Mouse (Mus musculus): Measurements from ENCODE around the gene Sohlh1. TPM values are rescaled to one million over a fixed set of nuclear protein-coding genes. Genes with fewer than 3 reads are reported as not detected.

The Sohlh1 gene
- polyA plus RNA-seq, 2 experiments: 0.14 to 0.18 TPM

DNA sequence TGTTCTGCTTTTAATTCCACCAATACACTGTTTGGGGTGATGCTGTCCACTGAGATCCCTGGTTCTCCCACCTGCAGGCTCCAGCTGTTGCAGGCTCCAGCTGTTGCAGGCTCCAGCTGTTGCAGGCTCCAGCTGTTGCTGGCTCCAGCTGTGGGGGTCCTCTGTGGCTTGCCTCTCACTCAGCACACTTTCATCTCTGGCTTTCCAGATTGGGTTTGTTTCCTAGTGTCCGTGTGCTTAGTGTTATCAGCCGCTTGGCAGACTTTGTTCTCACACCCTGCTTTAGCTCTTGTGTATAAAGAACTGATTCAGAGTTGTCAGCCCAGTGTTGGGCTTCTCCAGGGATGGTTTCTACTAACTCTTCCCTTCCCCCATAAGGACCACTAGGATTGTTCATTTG is 49.4 kb downstream of the Sohlh1 start:
- Histone ChIP-seq H3K9ac (ENCODE audit: low read depth, low read length, severe bottlenecking) (no peak overlapping the region), H3K36me3 (ENCODE audit: control insufficient read depth, insufficient read depth, low read length) (no peaks in the 10 kb centered on the region), H3K4me3 (replicated peaks; ENCODE audit: low read length) (no peak overlapping the region), H3K27me3 (ENCODE audit: control insufficient read depth, insufficient read depth, low read length) (no peaks in the 10 kb centered on the region), H3K4me1 (ENCODE audit: control insufficient read depth, insufficient read depth, low read length) (no peaks in the 10 kb centered on the region), H3K4me2 (replicated peaks; ENCODE audit: low read depth, low read length, severe bottlenecking) (no peak overlapping the region), H3K27ac (replicated peaks; ENCODE audit: low read depth, low read length) (no peak overlapping the region), H3K9me3 (ENCODE audit: control insufficient read depth, low read length) (no peaks in the 10 kb centered on the region)
- TF ChIP-seq POLR2A (IDR thresholded peaks at IDR 0.05; ENCODE audit: borderline replicate concordance, extremely low read depth, insufficient read depth, insufficient read length): no peak
- DNase-seq (ENCODE audit: low spot score) (no peak), ATAC-seq (ENCODE audit: low FRiP score, low read depth) (no peak)
- 28% methylated on average over 2 of the region's 2 CpGs for WGBS

Other genes starting within 250 kb of the Sohlh1 start
- gene Rabl6, start 238.7 kb downstream of the Sohlh1 start, polyA plus RNA-seq (2012; rRNA removed): 99.4 and 110 TPM in 2 replicates
- 74.8 and 80.7 TPM in 2 replicates for gene Rabl6, start 238.7 kb downstream of the Sohlh1 start, polyA plus RNA-seq (2014; fragmentation: Nextera tagmentation; extraction: Ambion mirVana)
- gene Ccdc183, start 229.6 kb downstream of the Sohlh1 start, polyA plus RNA-seq (2012; rRNA removed): 0.03 TPM in 2 replicates
- gene Ccdc183, start 229.6 kb downstream of the Sohlh1 start, polyA plus RNA-seq (2014; fragmentation: Nextera tagmentation; extraction: Ambion mirVana): 0.19 and 0.28 TPM in 2 replicates
- gene Tmem141, start 225.2 kb downstream of the Sohlh1 start, polyA plus RNA-seq (2012; rRNA removed): 25.6 and 26.8 TPM in 2 replicates
- gene Tmem141, start 225.2 kb downstream of the Sohlh1 start, polyA plus RNA-seq (2014; fragmentation: Nextera tagmentation; extraction: Ambion mirVana): 30.3 and 31.9 TPM in 2 replicates
- gene Fcna, start 219.2 kb downstream of the Sohlh1 start, polyA plus RNA-seq (2012; rRNA removed): 0.92 and 0.98 TPM in 2 replicates
- gene Fcna, start 219.2 kb downstream of the Sohlh1 start, polyA plus RNA-seq (2014; fragmentation: Nextera tagmentation; extraction: Ambion mirVana): 2.0 TPM in 2 replicates
- gene Lcn8, start 194.1 kb downstream of the Sohlh1 start, polyA plus RNA-seq (2012; rRNA removed): 0.13 and 0.29 TPM in 2 replicates
- 0.72 TPM in 1 of 2 replicates, not detected in the other for gene Lcn8, start 194.1 kb downstream of the Sohlh1 start, polyA plus RNA-seq (2014; fragmentation: Nextera tagmentation; extraction: Ambion mirVana)
- 0.26 TPM in 1 of 2 replicates, not detected in the other for gene Lcn5, start 189.3 kb downstream of the Sohlh1 start, polyA plus RNA-seq (2012; rRNA removed)
- not detected in 2 replicates for gene Lcn5, start 189.3 kb downstream of the Sohlh1 start, polyA plus RNA-seq (2014; fragmentation: Nextera tagmentation; extraction: Ambion mirVana)
- not detected in 2 replicates for gene Lcn6, start 170.5 kb downstream of the Sohlh1 start, polyA plus RNA-seq (2012; rRNA removed)
- not detected in 2 replicates for gene Lcn6, start 170.5 kb downstream of the Sohlh1 start, polyA plus RNA-seq (2014; fragmentation: Nextera tagmentation; extraction: Ambion mirVana)
- not detected in 2 replicates for gene Lcn10, start 164.5 kb downstream of the Sohlh1 start, polyA plus RNA-seq (2012; rRNA removed)
- gene Lcn10, start 164.5 kb downstream of the Sohlh1 start, polyA plus RNA-seq (2014; fragmentation: Nextera tagmentation; extraction: Ambion mirVana): not detected in 2 replicates
- gene Obp2a, start 147.2 kb downstream of the Sohlh1 start, polyA plus RNA-seq (2012; rRNA removed): not detected in 2 replicates
- not detected in 2 replicates for gene Obp2a, start 147.2 kb downstream of the Sohlh1 start, polyA plus RNA-seq (2014; fragmentation: Nextera tagmentation; extraction: Ambion mirVana)
- 66.3 and 75.3 TPM in 2 replicates for gene Bmyc, start 140.5 kb downstream of the Sohlh1 start, polyA plus RNA-seq (2012; rRNA removed)
- gene Bmyc, start 140.5 kb downstream of the Sohlh1 start, polyA plus RNA-seq (2014; fragmentation: Nextera tagmentation; extraction: Ambion mirVana): 93.1 and 93.5 TPM in 2 replicates
- not detected in 2 replicates for gene Obp2b, start 110.2 kb downstream of the Sohlh1 start, polyA plus RNA-seq (2012; rRNA removed)
- not detected in 2 replicates for gene Obp2b, start 110.2 kb downstream of the Sohlh1 start, polyA plus RNA-seq (2014; fragmentation: Nextera tagmentation; extraction: Ambion mirVana)
- not detected in 2 replicates for gene Lcn3, start 81.7 kb downstream of the Sohlh1 start, polyA plus RNA-seq (2012; rRNA removed)
- gene Lcn3, start 81.7 kb downstream of the Sohlh1 start, polyA plus RNA-seq (2014; fragmentation: Nextera tagmentation; extraction: Ambion mirVana): not detected in 2 replicates
- not detected in 2 replicates for gene Lcn11, start 70.2 kb downstream of the Sohlh1 start, polyA plus RNA-seq (2012; rRNA removed)
- not detected in 2 replicates for gene Lcn11, start 70.2 kb downstream of the Sohlh1 start, polyA plus RNA-seq (2014; fragmentation: Nextera tagmentation; extraction: Ambion mirVana)
- not detected in 2 replicates for gene Gm13539, start 65.0 kb downstream of the Sohlh1 start, polyA plus RNA-seq (2012; rRNA removed)
- not detected in 2 replicates for gene Gm13539, start 65.0 kb downstream of the Sohlh1 start, polyA plus RNA-seq (2014; fragmentation: Nextera tagmentation; extraction: Ambion mirVana)
- not detected in 2 replicates for gene Glt6d1, start 31.4 kb downstream of the Sohlh1 start, polyA plus RNA-seq (2012; rRNA removed)
- not detected in 2 replicates for gene Glt6d1, start 31.4 kb downstream of the Sohlh1 start, polyA plus RNA-seq (2014; fragmentation: Nextera tagmentation; extraction: Ambion mirVana)
- gene Lcn9, start 24.1 kb downstream of the Sohlh1 start, polyA plus RNA-seq (2012; rRNA removed): 0.12 TPM in 1 of 2 replicates, not detected in the other
- gene Lcn9, start 24.1 kb downstream of the Sohlh1 start, polyA plus RNA-seq (2014; fragmentation: Nextera tagmentation; extraction: Ambion mirVana): not detected in 2 replicates
- 2.7 and 3.2 TPM in 2 replicates for gene Kcnt1, start 16.5 kb upstream of the Sohlh1 start, polyA plus RNA-seq (2012; rRNA removed)
- 0.08 and 0.15 TPM in 2 replicates for gene Kcnt1, start 16.5 kb upstream of the Sohlh1 start, polyA plus RNA-seq (2014; fragmentation: Nextera tagmentation; extraction: Ambion mirVana)
- gene Camsap1, start 136.0 kb upstream of the Sohlh1 start, polyA plus RNA-seq (2012; rRNA removed): 16.1 and 16.7 TPM in 2 replicates
- 24.2 and 27.8 TPM in 2 replicates for gene Camsap1, start 136.0 kb upstream of the Sohlh1 start, polyA plus RNA-seq (2014; fragmentation: Nextera tagmentation; extraction: Ambion mirVana)
- gene Ubac1, start 174.5 kb upstream of the Sohlh1 start, polyA plus RNA-seq (2012; rRNA removed): 76.5 and 78.8 TPM in 2 replicates
- gene Ubac1, start 174.5 kb upstream of the Sohlh1 start, polyA plus RNA-seq (2014; fragmentation: Nextera tagmentation; extraction: Ambion mirVana): 99.3 and 106 TPM in 2 replicates

Measured in limb, embryonic 14.5 days (tissue).